Mouse (Mus musculus) megakaryocyte, embryonic 14.5 days (primary cell): ENCODE measurements around the gene Cacnb3.

Source experiments
- FLI1 ChIP-seq: IDR thresholded peaks from 2 replicates; pipeline ENCODE4 v1.6.1; 2012; ENCODE audit warnings: low read length, inconsistent platforms, mixed read lengths
- GATA1 ChIP-seq: IDR thresholded peaks from 3 replicates; pipeline ENCODE4 v1.6.1; 2012; ENCODE audit warnings: mixed read lengths, low read length, inconsistent platforms, borderline replicate concordance

DNA sequence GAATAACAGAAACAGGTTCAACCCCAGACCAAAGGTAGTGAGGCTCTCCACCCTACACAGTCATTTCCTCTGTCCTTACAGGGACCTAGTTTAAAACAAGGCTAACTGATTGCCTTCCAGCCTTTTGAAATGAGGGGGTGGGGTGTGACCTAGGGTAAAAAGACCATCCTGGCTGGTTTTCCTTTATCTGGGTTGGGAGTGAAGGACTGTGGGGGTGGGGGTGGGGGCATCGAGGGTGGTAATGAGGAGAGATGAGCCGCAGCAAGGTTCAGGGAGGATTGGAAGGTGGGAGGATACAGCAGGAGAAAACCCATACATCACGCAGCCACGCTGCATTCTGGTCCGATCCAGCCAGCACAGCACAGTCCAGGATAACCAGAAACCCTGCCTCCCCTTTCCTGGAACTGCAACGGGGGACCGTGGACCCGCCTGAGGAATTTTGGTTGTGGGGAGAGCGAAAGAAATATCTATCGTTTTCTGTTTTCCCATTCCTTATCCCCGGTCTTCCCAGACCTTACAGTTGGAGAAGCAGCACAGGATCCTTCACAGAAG, 44.4 kb downstream of the Cacnb3 start:
- TF ChIP-seq FLI1 (no peak), GATA1 (no peak)
